Mouse (Mus musculus) adipocyte (in vitro differentiated cells): Measurements from ENCODE around the gene Col13a1.

Source experiments
- DNase-seq: peaks from one replicate; pipeline ENCODE4 v3.0.0-alpha.2; 2016; ENCODE audit warnings: low spot score

The Col13a1 gene

GRCm38 (mm10) chr10:61978866-61979340 lies at the start of gene Col13a1:
Gene Col13a1, minus strand, starts transcription at chr10:61979108.
- DNase-seq: no peak

- DNase-seq: no peak
These were observed 48.8 kb upstream of the Col13a1 start for GRCm38 (mm10) chr10:62027699-62028098.

GRCm38 (mm10) chr10:62023821-62024551 lies 45.1 kb upstream of the Col13a1 start:
- no peak for DNase-seq

- no peak for DNase-seq
These were observed 41.2 kb upstream of the Col13a1 start for GRCm38 (mm10) chr10:62020068-62020620.

- no peak for DNase-seq
These were observed 40.6 kb upstream of the Col13a1 start for GRCm38 (mm10) chr10:62019386-62020067.

- no peak for DNase-seq
These were observed 38.0 kb upstream of the Col13a1 start for GRCm38 (mm10) chr10:62016947-62017346.

- DNase-seq: no peak
These were observed 34.3 kb upstream of the Col13a1 start for GRCm38 (mm10) chr10:62013190-62013589.

GRCm38 (mm10) chr10:62012371-62012770 lies 33.5 kb upstream of the Col13a1 start:
- DNase-seq: no peak

GRCm38 (mm10) chr10:62009981-62010500 lies 31.1 kb upstream of the Col13a1 start:
- DNase-seq: no peak

GRCm38 (mm10) chr10:62007958-62008357 lies 29.1 kb upstream of the Col13a1 start:
- DNase-seq: no peak

GRCm38 (mm10) chr10:62006371-62006770 lies 27.5 kb upstream of the Col13a1 start:
- no peak for DNase-seq

GRCm38 (mm10) chr10:62000216-62000615 lies 21.3 kb upstream of the Col13a1 start:
- DNase-seq: no peak

- no peak for DNase-seq
These were observed 20.9 kb upstream of the Col13a1 start for GRCm38 (mm10) chr10:61999766-62000165.

- no peak for DNase-seq
These were observed 12.8 kb upstream of the Col13a1 start for GRCm38 (mm10) chr10:61991481-61992424.

- DNase-seq: peak; percentile 63
These were observed 1.5 kb upstream of the Col13a1 start for GRCm38 (mm10) chr10:61980424-61980823.

- no peak for DNase-seq
These were observed 619 bp downstream of the Col13a1 start for GRCm38 (mm10) chr10:61978112-61978865.

- DNase-seq: no peak
These were observed 1.4 kb downstream of the Col13a1 start for GRCm38 (mm10) chr10:61977392-61978096.

- no peak for DNase-seq
These were observed 1.9 kb downstream of the Col13a1 start for GRCm38 (mm10) chr10:61976987-61977386.

- DNase-seq: no peak
These were observed 4.3 kb downstream of the Col13a1 start for GRCm38 (mm10) chr10:61974581-61974980.

- no peak for DNase-seq
These were observed 6.9 kb downstream of the Col13a1 start for GRCm38 (mm10) chr10:61972041-61972440.
